Mouse (Mus musculus): Measurements from ENCODE around the gene Gm20388. TPM values are rescaled to one million over a fixed set of nuclear protein-coding genes. Genes with fewer than 3 reads are reported as not detected.

Gm20388 gene
- polyA plus RNA-seq, 1 experiment from 2014 or later = 5.3 TPM

GRCm38 (mm10) chr8:122270555-122270954 is 2359.9 kb downstream of the Gm20388 start:
- Histone ChIP-seq H3K9me3 (ENCODE audit: control insufficient read depth, low read length) (no peaks in the 10 kb centered on the region), H3K9ac (ENCODE audit: low read depth, low read length) (no peak overlapping the region), H3K4me2 (no peak overlapping the region), H3K27me3 (replicated peaks; ENCODE audit: control insufficient read depth, insufficient read depth, low read length) (peaks cover 29% of the 10 kb centered on the region), H3K4me3 (ENCODE audit: low read depth, low read length) (no peak overlapping the region), H3K36me3 (ENCODE audit: control insufficient read depth, insufficient read depth, low read length) (no peaks in the 10 kb centered on the region), H3K27ac (ENCODE audit: low read depth, low read length) (no peak overlapping the region), H3K4me1 (replicated peaks; ENCODE audit: control insufficient read depth, insufficient read depth, low read length) (peaks cover 28% of the 10 kb centered on the region)
- ATAC-seq (replicated peaks; ENCODE audit: low FRiP score) (no peak), DNase-seq (ENCODE audit: low spot score) (no peak)
- WGBS = 75% methylated on average over 7 of the region's 7 CpGs

GRCm38 (mm10) chr8:122273152-122273551 is 2362.5 kb downstream of the Gm20388 start:
- Histone ChIP-seq H3K9me3 (ENCODE audit: control insufficient read depth, low read length) (no peaks in the 10 kb centered on the region), H3K4me1 (replicated peaks; ENCODE audit: control insufficient read depth, insufficient read depth, low read length) (peaks cover 49% of the 10 kb centered on the region), H3K4me2 (no peak overlapping the region; the same call in 1 of the 2 replicates), H3K27me3 (replicated peaks; ENCODE audit: control insufficient read depth, insufficient read depth, low read length) (peaks cover 13% of the 10 kb centered on the region), H3K36me3 (ENCODE audit: control insufficient read depth, insufficient read depth, low read length) (no peaks in the 10 kb centered on the region), H3K4me3 (ENCODE audit: low read depth, low read length) (no peak overlapping the region), H3K9ac (ENCODE audit: low read depth, low read length) (no peak overlapping the region), H3K27ac (ENCODE audit: low read depth, low read length) (no peak overlapping the region)
- ATAC-seq (replicated peaks; ENCODE audit: low FRiP score) (peak; percentile 71), DNase-seq (ENCODE audit: low spot score) (peak; percentile 83)
- WGBS = 6% methylated on average over 5 of the region's 5 CpGs

- peak; percentile 77 for ATAC-seq (replicated peaks; ENCODE audit: low FRiP score)
- 30% methylated on average over 7 of the region's 7 CpGs for WGBS
- Histone ChIP-seq H3K27ac (ENCODE audit: low read depth, low read length) (peak overlapping the region; percentile 50), H3K27me3 (replicated peaks; ENCODE audit: control insufficient read depth, insufficient read depth, low read length) (peaks cover 13% of the 10 kb centered on the region), H3K9me3 (ENCODE audit: control insufficient read depth, low read length) (no peaks in the 10 kb centered on the region), H3K4me3 (ENCODE audit: low read depth, low read length) (no peak overlapping the region), H3K9ac (ENCODE audit: low read depth, low read length) (no peak overlapping the region), H3K4me2 (peak overlapping the region; percentile 30), H3K4me1 (replicated peaks; ENCODE audit: control insufficient read depth, insufficient read depth, low read length) (peaks cover 47% of the 10 kb centered on the region), H3K36me3 (ENCODE audit: control insufficient read depth, insufficient read depth, low read length) (no peaks in the 10 kb centered on the region)
- no peak for DNase-seq (ENCODE audit: low spot score)
These were observed 2363.2 kb downstream of the Gm20388 start for GRCm38 (mm10) chr8:122273826-122274225.

- Histone ChIP-seq H3K36me3 (ENCODE audit: control insufficient read depth, insufficient read depth, low read length) (no peaks in the 10 kb centered on the region), H3K27ac (ENCODE audit: low read depth, low read length) (0 out of 2 replicates have a peak overlapping the region, but pooled peaks have one; percentile 8), H3K9me3 (ENCODE audit: control insufficient read depth, low read length) (no peaks in the 10 kb centered on the region), H3K4me1 (replicated peaks; ENCODE audit: control insufficient read depth, insufficient read depth, low read length) (peaks cover 45% of the 10 kb centered on the region), H3K27me3 (replicated peaks; ENCODE audit: control insufficient read depth, insufficient read depth, low read length) (peaks cover 13% of the 10 kb centered on the region), H3K4me2 (peak overlapping the region; percentile 13; the same call in 1 of the 2 replicates), H3K9ac (ENCODE audit: low read depth, low read length) (peak overlapping the region; percentile 13; the same call in 1 of the 2 replicates), H3K4me3 (ENCODE audit: low read depth, low read length) (no peak overlapping the region)
- DNase-seq (ENCODE audit: low spot score) (no peak), ATAC-seq (replicated peaks; ENCODE audit: low FRiP score) (no peak)
- 63% methylated on average over 11 of the region's 11 CpGs for WGBS
These were observed 2364.2 kb downstream of the Gm20388 start for GRCm38 (mm10) chr8:122274651-122275391.

GRCm38 (mm10) chr8:122276308-122276707 is 2365.7 kb downstream of the Gm20388 start:
- no peaks in the 10 kb centered on the region for H3K9me3 ChIP-seq (ENCODE audit: control insufficient read depth, low read length)
- DNase-seq (ENCODE audit: low spot score) = no peak
- 0 out of 2 replicates have a peak, but pooled peaks cover 2% of the 10 kb centered on the region for H3K27me3 ChIP-seq (replicated peaks; ENCODE audit: control insufficient read depth, insufficient read depth, low read length)
- H3K4me1 ChIP-seq (replicated peaks; ENCODE audit: control insufficient read depth, insufficient read depth, low read length) = peaks cover 57% of the 10 kb centered on the region
- H3K36me3 ChIP-seq (ENCODE audit: control insufficient read depth, insufficient read depth, low read length) = no peaks in the 10 kb centered on the region
- no peak overlapping the region for H3K9ac ChIP-seq (ENCODE audit: low read depth, low read length)
- H3K27ac ChIP-seq (ENCODE audit: low read depth, low read length) = 0 out of 2 replicates have a peak overlapping the region, but pooled peaks have one; percentile 15
- 72% methylated on average over 5 of the region's 5 CpGs for WGBS
- H3K4me3 ChIP-seq (ENCODE audit: low read depth, low read length) = no peak overlapping the region
- peak; percentile 21; the same call in 1 of the 2 replicates for ATAC-seq (replicated peaks; ENCODE audit: low FRiP score)
- no peak overlapping the region for H3K4me2 ChIP-seq

GRCm38 (mm10) chr8:122277204-122277995 is 2366.8 kb downstream of the Gm20388 start:
- peaks cover 57% of the 10 kb centered on the region for H3K4me1 ChIP-seq (replicated peaks; ENCODE audit: control insufficient read depth, insufficient read depth, low read length)
- no peaks in the 10 kb centered on the region for H3K9me3 ChIP-seq (ENCODE audit: control insufficient read depth, low read length)
- H3K4me2 ChIP-seq = no peak overlapping the region
- no peak overlapping the region for H3K27ac ChIP-seq (ENCODE audit: low read depth, low read length)
- no peak overlapping the region for H3K4me3 ChIP-seq (ENCODE audit: low read depth, low read length)
- 0 out of 2 replicates have a peak overlapping the region, but pooled peaks have one; percentile 2 for H3K9ac ChIP-seq (ENCODE audit: low read depth, low read length)
- ATAC-seq (replicated peaks; ENCODE audit: low FRiP score) (no peak), DNase-seq (ENCODE audit: low spot score) (no peak)
- H3K27me3 ChIP-seq (replicated peaks; ENCODE audit: control insufficient read depth, insufficient read depth, low read length) = no peaks in the 10 kb centered on the region
- H3K36me3 ChIP-seq (ENCODE audit: control insufficient read depth, insufficient read depth, low read length) = no peaks in the 10 kb centered on the region
- 76% methylated on average over 18 of the region's 18 CpGs for WGBS

GRCm38 (mm10) chr8:122280156-122280555 is 2369.5 kb downstream of the Gm20388 start:
- Histone ChIP-seq H3K27ac (ENCODE audit: low read depth, low read length) (no peak overlapping the region), H3K9ac (ENCODE audit: low read depth, low read length) (peak overlapping the region; percentile 41; the same call in 1 of the 2 replicates), H3K27me3 (replicated peaks; ENCODE audit: control insufficient read depth, insufficient read depth, low read length) (no peaks in the 10 kb centered on the region), H3K4me1 (replicated peaks; ENCODE audit: control insufficient read depth, insufficient read depth, low read length) (peaks cover 44% of the 10 kb centered on the region), H3K36me3 (ENCODE audit: control insufficient read depth, insufficient read depth, low read length) (no peaks in the 10 kb centered on the region; the same call in 1 of the 2 replicates), H3K4me2 (peak overlapping the region; percentile 84), H3K4me3 (ENCODE audit: low read depth, low read length) (no peak overlapping the region), H3K9me3 (ENCODE audit: control insufficient read depth, low read length) (no peaks in the 10 kb centered on the region)
- WGBS = 64% methylated on average over 4 of the region's 4 CpGs
- no peak for ATAC-seq (replicated peaks; ENCODE audit: low FRiP score)
- DNase-seq (ENCODE audit: low spot score) = no peak

- no peaks in the 10 kb centered on the region for H3K27me3 ChIP-seq (replicated peaks; ENCODE audit: control insufficient read depth, insufficient read depth, low read length)
- DNase-seq (ENCODE audit: low spot score) (no peak), ATAC-seq (replicated peaks; ENCODE audit: low FRiP score) (peak; percentile 48)
- H3K9ac ChIP-seq (ENCODE audit: low read depth, low read length) = peak overlapping the region; percentile 41
- H3K4me1 ChIP-seq (replicated peaks; ENCODE audit: control insufficient read depth, insufficient read depth, low read length) = peaks cover 45% of the 10 kb centered on the region
- H3K4me3 ChIP-seq (ENCODE audit: low read depth, low read length) = peak overlapping the region; percentile 99
- 6% methylated on average over 20 of the region's 20 CpGs for WGBS
- H3K9me3 ChIP-seq (ENCODE audit: control insufficient read depth, low read length) = no peaks in the 10 kb centered on the region
- H3K4me2 ChIP-seq = peak overlapping the region; percentile 84
- no peaks in the 10 kb centered on the region; the same call in 1 of the 2 replicates for H3K36me3 ChIP-seq (ENCODE audit: control insufficient read depth, insufficient read depth, low read length)
- H3K27ac ChIP-seq (ENCODE audit: low read depth, low read length) = peak overlapping the region; percentile 65
These were observed 2370.1 kb downstream of the Gm20388 start for GRCm38 (mm10) chr8:122280588-122281316.
